Mouse (Mus musculus): Measurements from ENCODE around the gene Dnajb12. TPM values are rescaled to one million over a fixed set of nuclear protein-coding genes. Genes with fewer than 3 reads are reported as not detected.
A peak's percentile ranks its signal among the peaks of the same experiment; 100 is the strongest.

Dnajb12 gene
- polyA plus RNA-seq, 1 experiment from 2014 or later, result 31.3 TPM

- Histone ChIP-seq H3K4me1 (ENCODE audit: control insufficient read depth, insufficient read depth, low read length) (peaks cover 20% of the 10 kb centered on the region), H3K4me2 (no peak overlapping the region), H3K9me3 (replicated peaks; ENCODE audit: control insufficient read depth, low read length) (no peaks in the 10 kb centered on the region), H3K27me3 (ENCODE audit: control insufficient read depth, insufficient read depth, low read length) (no peaks in the 10 kb centered on the region), H3K27ac (ENCODE audit: low read depth, low read length) (no peak overlapping the region), H3K9ac (ENCODE audit: low read depth, low read length) (no peak overlapping the region), H3K4me3 (ENCODE audit: low read depth, low read length) (no peak overlapping the region), H3K36me3 (ENCODE audit: control insufficient read depth, insufficient read depth, low read length) (no peaks in the 10 kb centered on the region)
- 75% methylated on average over 2 of the region's 2 CpGs for whole genome bisulfite sequencing (ENCODE audit: insufficient replicate concordance)
- ATAC-seq (replicated peaks; ENCODE audit: insufficient number of reproducible peaks, low FRiP score, low TSS enrichment), result no peak
Observed at GRCm38 (mm10) chr10:59923493-59923892, 44.1 kb downstream of the Dnajb12 start.

- ATAC-seq (replicated peaks; ENCODE audit: insufficient number of reproducible peaks, low FRiP score, low TSS enrichment), result no peak
- 28% methylated on average over 3 of the region's 3 CpGs for WGBS (ENCODE audit: insufficient replicate concordance)
- Histone ChIP-seq H3K36me3 (ENCODE audit: control insufficient read depth, insufficient read depth, low read length) (no peaks in the 10 kb centered on the region), H3K4me3 (ENCODE audit: low read depth, low read length) (no peak overlapping the region), H3K9ac (ENCODE audit: low read depth, low read length) (no peak overlapping the region), H3K9me3 (replicated peaks; ENCODE audit: control insufficient read depth, low read length) (no peaks in the 10 kb centered on the region), H3K27ac (ENCODE audit: low read depth, low read length) (no peak overlapping the region), H3K4me2 (no peak overlapping the region), H3K4me1 (ENCODE audit: control insufficient read depth, insufficient read depth, low read length) (peaks cover 20% of the 10 kb centered on the region), H3K27me3 (ENCODE audit: control insufficient read depth, insufficient read depth, low read length) (no peaks in the 10 kb centered on the region)
Observed at GRCm38 (mm10) chr10:59924305-59924704, 44.9 kb downstream of the Dnajb12 start.

- no peaks in the 10 kb centered on the region for H3K9me3 ChIP-seq (replicated peaks; ENCODE audit: control insufficient read depth, low read length)
- H3K4me3 ChIP-seq (ENCODE audit: low read depth, low read length), result no peak overlapping the region
- 83% methylated on average over 7 of the region's 7 CpGs for WGBS (ENCODE audit: insufficient replicate concordance)
- H3K4me2 ChIP-seq, result no peak overlapping the region
- peaks cover 4% of the 10 kb centered on the region for H3K4me1 ChIP-seq (ENCODE audit: control insufficient read depth, insufficient read depth, low read length)
- no peak overlapping the region for H3K27ac ChIP-seq (ENCODE audit: low read depth, low read length)
- H3K27me3 ChIP-seq (ENCODE audit: control insufficient read depth, insufficient read depth, low read length), result no peaks in the 10 kb centered on the region
- no peak overlapping the region for H3K9ac ChIP-seq (ENCODE audit: low read depth, low read length)
- ATAC-seq (replicated peaks; ENCODE audit: insufficient number of reproducible peaks, low FRiP score, low TSS enrichment), result no peak
- H3K36me3 ChIP-seq (ENCODE audit: control insufficient read depth, insufficient read depth, low read length), result no peaks in the 10 kb centered on the region
Observed at GRCm38 (mm10) chr10:59929205-59929604, 49.8 kb downstream of the Dnajb12 start.

- H3K4me1 ChIP-seq (ENCODE audit: control insufficient read depth, insufficient read depth, low read length), result peaks cover under 1% of the 10 kb centered on the region
- ATAC-seq (replicated peaks; ENCODE audit: insufficient number of reproducible peaks, low FRiP score, low TSS enrichment), result no peak
- no peak overlapping the region for H3K4me2 ChIP-seq
- WGBS (ENCODE audit: insufficient replicate concordance), result 37% methylated on average over 9 of the region's 10 CpGs
- H3K4me3 ChIP-seq (ENCODE audit: low read depth, low read length), result no peak overlapping the region
- H3K27me3 ChIP-seq (ENCODE audit: control insufficient read depth, insufficient read depth, low read length), result no peaks in the 10 kb centered on the region
- no peak overlapping the region for H3K27ac ChIP-seq (ENCODE audit: low read depth, low read length)
- H3K36me3 ChIP-seq (ENCODE audit: control insufficient read depth, insufficient read depth, low read length), result no peaks in the 10 kb centered on the region
- no peak overlapping the region for H3K9ac ChIP-seq (ENCODE audit: low read depth, low read length)
- no peaks in the 10 kb centered on the region for H3K9me3 ChIP-seq (replicated peaks; ENCODE audit: control insufficient read depth, low read length)
Observed at GRCm38 (mm10) chr10:59930996-59931395, 51.6 kb downstream of the Dnajb12 start.

GRCm38 (mm10) chr10:59932521-59932920 lies 53.2 kb downstream of the Dnajb12 start:
- Histone ChIP-seq H3K27ac (ENCODE audit: low read depth, low read length) (no peak overlapping the region), H3K27me3 (ENCODE audit: control insufficient read depth, insufficient read depth, low read length) (no peaks in the 10 kb centered on the region), H3K9ac (ENCODE audit: low read depth, low read length) (no peak overlapping the region), H3K36me3 (ENCODE audit: control insufficient read depth, insufficient read depth, low read length) (no peaks in the 10 kb centered on the region), H3K4me2 (no peak overlapping the region), H3K4me1 (ENCODE audit: control insufficient read depth, insufficient read depth, low read length) (peaks cover 5% of the 10 kb centered on the region), H3K9me3 (replicated peaks; ENCODE audit: control insufficient read depth, low read length) (no peaks in the 10 kb centered on the region), H3K4me3 (ENCODE audit: low read depth, low read length) (no peak overlapping the region)
- ATAC-seq (replicated peaks; ENCODE audit: insufficient number of reproducible peaks, low FRiP score, low TSS enrichment), result no peak
- WGBS (ENCODE audit: insufficient replicate concordance), result 61% methylated on average over 6 of the region's 6 CpGs

GRCm38 (mm10) chr10:59934039-59934438 lies 54.7 kb downstream of the Dnajb12 start:
- Histone ChIP-seq H3K4me1 (ENCODE audit: control insufficient read depth, insufficient read depth, low read length) (peaks cover 5% of the 10 kb centered on the region), H3K27ac (ENCODE audit: low read depth, low read length) (no peak overlapping the region), H3K9me3 (replicated peaks; ENCODE audit: control insufficient read depth, low read length) (no peaks in the 10 kb centered on the region), H3K4me3 (ENCODE audit: low read depth, low read length) (no peak overlapping the region), H3K36me3 (ENCODE audit: control insufficient read depth, insufficient read depth, low read length) (no peaks in the 10 kb centered on the region), H3K27me3 (ENCODE audit: control insufficient read depth, insufficient read depth, low read length) (no peaks in the 10 kb centered on the region), H3K9ac (ENCODE audit: low read depth, low read length) (no peak overlapping the region), H3K4me2 (no peak overlapping the region)
- WGBS (ENCODE audit: insufficient replicate concordance), result 29% methylated on average over 3 of the region's 3 CpGs
- ATAC-seq (replicated peaks; ENCODE audit: insufficient number of reproducible peaks, low FRiP score, low TSS enrichment), result no peak

GRCm38 (mm10) chr10:59936058-59936856 lies 56.9 kb downstream of the Dnajb12 start:
- WGBS (ENCODE audit: insufficient replicate concordance), result 45% methylated on average over 8 of the region's 8 CpGs

GRCm38 (mm10) chr10:59938662-59939061 lies 59.3 kb downstream of the Dnajb12 start:
- Histone ChIP-seq H3K4me2 (no peak overlapping the region), H3K27me3 (ENCODE audit: control insufficient read depth, insufficient read depth, low read length) (peaks cover 2% of the 10 kb centered on the region; the same call in 1 of the 2 replicates), H3K27ac (ENCODE audit: low read depth, low read length) (no peak overlapping the region), H3K4me3 (ENCODE audit: low read depth, low read length) (no peak overlapping the region), H3K9ac (ENCODE audit: low read depth, low read length) (no peak overlapping the region), H3K9me3 (replicated peaks; ENCODE audit: control insufficient read depth, low read length) (no peaks in the 10 kb centered on the region), H3K4me1 (ENCODE audit: control insufficient read depth, insufficient read depth, low read length) (peaks cover 17% of the 10 kb centered on the region), H3K36me3 (ENCODE audit: control insufficient read depth, insufficient read depth, low read length) (no peaks in the 10 kb centered on the region)
- ATAC-seq (replicated peaks; ENCODE audit: insufficient number of reproducible peaks, low FRiP score, low TSS enrichment), result no peak
- 84% methylated on average over 5 of the region's 5 CpGs for WGBS (ENCODE audit: insufficient replicate concordance)

More at GRCm38 (mm10) chr10:59936058-59936856, 56.9 kb downstream of the Dnajb12 start:
- no peaks in the 10 kb centered on the region for H3K9me3 ChIP-seq (replicated peaks; ENCODE audit: control insufficient read depth, low read length)
- ATAC-seq (replicated peaks; ENCODE audit: insufficient number of reproducible peaks, low FRiP score, low TSS enrichment), result 0 out of 2 replicates have a peak, but pooled peaks have one; percentile 31
- H3K4me2 ChIP-seq, result no peak overlapping the region
- H3K27ac ChIP-seq (ENCODE audit: low read depth, low read length), result no peak overlapping the region
- no peaks in the 10 kb centered on the region for H3K27me3 ChIP-seq (ENCODE audit: control insufficient read depth, insufficient read depth, low read length)
- H3K4me3 ChIP-seq (ENCODE audit: low read depth, low read length), result no peak overlapping the region
- H3K9ac ChIP-seq (ENCODE audit: low read depth, low read length), result no peak overlapping the region
- no peaks in the 10 kb centered on the region for H3K36me3 ChIP-seq (ENCODE audit: control insufficient read depth, insufficient read depth, low read length)
- H3K4me1 ChIP-seq (ENCODE audit: control insufficient read depth, insufficient read depth, low read length), result peaks cover 5% of the 10 kb centered on the region

- H3K4me3 ChIP-seq (ENCODE audit: low read depth, low read length), result no peak overlapping the region
- no peaks in the 10 kb centered on the region for H3K36me3 ChIP-seq (ENCODE audit: control insufficient read depth, insufficient read depth, low read length)
- no peak overlapping the region for H3K4me2 ChIP-seq
- ATAC-seq (replicated peaks; ENCODE audit: insufficient number of reproducible peaks, low FRiP score, low TSS enrichment), result no peak
- no peak overlapping the region for H3K9ac ChIP-seq (ENCODE audit: low read depth, low read length)
- peaks cover 17% of the 10 kb centered on the region for H3K4me1 ChIP-seq (ENCODE audit: control insufficient read depth, insufficient read depth, low read length)
- H3K27me3 ChIP-seq (ENCODE audit: control insufficient read depth, insufficient read depth, low read length), result peaks cover 2% of the 10 kb centered on the region; the same call in 1 of the 2 replicates
- no peak overlapping the region for H3K27ac ChIP-seq (ENCODE audit: low read depth, low read length)
- H3K9me3 ChIP-seq (replicated peaks; ENCODE audit: control insufficient read depth, low read length), result no peaks in the 10 kb centered on the region
- 85% methylated on average over 1 of the region's 1 CpGs for WGBS (ENCODE audit: insufficient replicate concordance)
Observed at GRCm38 (mm10) chr10:59939081-59939480, 59.7 kb downstream of the Dnajb12 start.

Measured in heart, embryonic 11.5 days (tissue).